Mouse (Mus musculus): ENCODE data around the gene Prkca. TPM values are rescaled to one million over a fixed set of nuclear protein-coding genes. Genes with fewer than 3 reads are reported as not detected.
A peak's percentile ranks its signal among the peaks of the same experiment; 100 is the strongest.

The Prkca gene
- polyA plus RNA-seq, 1 experiment from 2014 or later = 10.1 TPM

DNA sequence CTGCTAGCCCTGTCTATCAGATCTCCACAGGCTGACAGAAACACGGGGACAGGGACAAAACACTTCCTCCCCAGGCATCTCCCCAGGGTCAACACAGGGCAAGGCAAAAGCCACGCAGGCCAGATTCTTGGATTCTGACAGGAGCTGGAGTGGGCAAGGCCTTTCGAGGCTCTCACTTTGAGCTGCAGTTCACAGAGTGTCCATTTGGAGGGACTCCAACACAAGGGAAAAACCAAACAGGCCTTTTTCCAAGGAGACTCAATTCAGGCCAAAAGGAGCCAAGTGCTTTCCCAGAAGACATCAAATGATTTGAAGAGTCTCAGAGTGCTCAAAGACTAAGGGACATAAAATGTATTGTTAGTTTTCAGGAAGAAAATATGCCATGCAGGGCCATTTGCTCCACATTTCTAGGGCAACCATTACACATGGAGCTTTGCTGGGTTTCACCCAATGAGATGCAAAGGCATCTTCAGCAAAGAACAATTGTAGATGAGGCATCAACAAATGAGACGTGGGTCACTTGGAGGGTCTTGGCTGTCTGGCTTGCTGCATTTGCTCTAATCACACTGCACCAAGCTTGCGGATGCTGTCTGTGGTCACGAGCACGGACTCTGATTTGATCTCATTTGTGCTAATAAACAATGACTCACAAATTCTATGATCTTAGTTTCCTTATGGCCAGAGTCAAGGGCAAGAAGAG lies 317.9 kb downstream of the Prkca start:
- Histone ChIP-seq H3K4me3 (replicated peaks) (no peak overlapping the region), H3K9me3 (no peaks in the 10 kb centered on the region), H3K4me1 (0 out of 2 replicates have a peak, but pooled peaks cover 3% of the 10 kb centered on the region), H3K27ac (no peak overlapping the region), H3K9ac (no peak overlapping the region), H3K36me3 (no peaks in the 10 kb centered on the region), H3K27me3 (replicated peaks) (no peaks in the 10 kb centered on the region), H3K4me2 (no peak overlapping the region)
- 57% methylated on average over 7 of the region's 7 CpGs for WGBS
- no peak for ATAC-seq (ENCODE audit: insufficient read depth, low FRiP score, low read depth)

DNA sequence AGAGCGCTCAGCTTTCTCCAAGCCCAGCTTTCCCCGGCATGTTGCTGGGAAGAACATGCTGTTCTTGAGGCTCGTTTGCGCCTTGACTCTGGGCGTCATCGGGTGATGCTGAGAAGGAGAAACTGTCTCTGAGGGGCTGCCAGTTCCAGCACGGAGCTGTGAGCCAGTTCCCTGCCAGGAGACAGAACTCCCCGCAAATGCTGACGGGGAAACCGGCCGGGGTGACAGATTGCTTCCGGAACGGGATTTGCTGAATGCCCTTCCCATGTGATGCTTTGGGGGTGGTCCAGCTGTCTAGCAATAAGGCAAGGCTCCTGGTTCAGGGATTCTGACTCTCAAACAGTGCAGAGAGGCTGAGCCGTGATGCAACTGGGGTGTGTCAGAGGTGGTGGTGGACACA lies 320.5 kb downstream of the Prkca start:
- Histone ChIP-seq H3K4me3 (replicated peaks) (no peak overlapping the region), H3K36me3 (no peaks in the 10 kb centered on the region), H3K4me1 (0 out of 2 replicates have a peak, but pooled peaks cover 3% of the 10 kb centered on the region), H3K9ac (no peak overlapping the region), H3K9me3 (no peaks in the 10 kb centered on the region), H3K27me3 (replicated peaks) (no peaks in the 10 kb centered on the region), H3K4me2 (no peak overlapping the region), H3K27ac (no peak overlapping the region)
- 39% methylated on average over 14 of the region's 14 CpGs for WGBS
- no peak for ATAC-seq (ENCODE audit: insufficient read depth, low FRiP score, low read depth)

GRCm38 (mm10) chr11:108020889-108021288 lies 322.8 kb downstream of the Prkca start:
- no peak overlapping the region for H3K27ac ChIP-seq

DNA sequence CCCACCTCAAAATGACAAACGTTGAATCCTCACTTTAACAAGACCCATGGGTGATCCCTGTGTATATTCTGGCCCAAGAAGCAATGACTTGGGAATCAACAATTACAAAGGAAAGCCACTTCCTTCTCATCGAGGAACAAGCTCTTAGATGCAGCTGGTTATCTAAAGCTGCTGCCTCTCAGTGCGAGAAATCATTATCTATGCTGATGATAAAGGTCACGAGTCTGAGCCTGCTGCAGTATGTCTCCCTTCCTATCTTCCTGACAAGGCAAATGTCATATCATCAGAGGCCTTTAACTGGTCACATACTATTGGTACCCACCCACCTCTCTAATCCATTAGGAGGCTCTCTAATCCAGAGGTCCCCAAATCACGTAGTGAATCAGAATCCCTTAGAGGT lies 328.4 kb downstream of the Prkca start:
- H3K9ac ChIP-seq = no peak overlapping the region
- H3K4me2 ChIP-seq = no peak overlapping the region
- H3K36me3 ChIP-seq = no peaks in the 10 kb centered on the region
- no peaks in the 10 kb centered on the region for H3K9me3 ChIP-seq
- no peak overlapping the region for H3K4me3 ChIP-seq (replicated peaks)
- H3K27ac ChIP-seq = no peak overlapping the region
- WGBS = 59% methylated on average over 5 of the region's 5 CpGs
- no peak for ATAC-seq (ENCODE audit: insufficient read depth, low FRiP score, low read depth)
- no peaks in the 10 kb centered on the region for H3K27me3 ChIP-seq (replicated peaks)
- no peaks in the 10 kb centered on the region for H3K4me1 ChIP-seq

More at GRCm38 (mm10) chr11:108020889-108021288, 322.8 kb downstream of the Prkca start:
- 48% methylated on average over 3 of the region's 3 CpGs for WGBS
- no peaks in the 10 kb centered on the region for H3K9me3 ChIP-seq
- no peak overlapping the region for H3K4me3 ChIP-seq (replicated peaks)
- no peak for ATAC-seq (ENCODE audit: insufficient read depth, low FRiP score, low read depth)
- no peaks in the 10 kb centered on the region for H3K27me3 ChIP-seq (replicated peaks)
- H3K9ac ChIP-seq = no peak overlapping the region
- H3K4me2 ChIP-seq = no peak overlapping the region
- H3K4me1 ChIP-seq = 0 out of 2 replicates have a peak, but pooled peaks cover 3% of the 10 kb centered on the region
- H3K36me3 ChIP-seq = no peaks in the 10 kb centered on the region

- Histone ChIP-seq H3K27ac (no peak overlapping the region), H3K9me3 (no peaks in the 10 kb centered on the region), H3K4me1 (no peaks in the 10 kb centered on the region), H3K36me3 (no peaks in the 10 kb centered on the region), H3K4me3 (replicated peaks) (no peak overlapping the region), H3K4me2 (no peak overlapping the region), H3K27me3 (replicated peaks) (no peaks in the 10 kb centered on the region), H3K9ac (no peak overlapping the region)
- ATAC-seq (ENCODE audit: insufficient read depth, low FRiP score, low read depth) = no peak
- WGBS = 57% methylated on average over 5 of the region's 5 CpGs
Measured at GRCm38 (mm10) chr11:108013390-108013789, 330.3 kb downstream of the Prkca start.

DNA sequence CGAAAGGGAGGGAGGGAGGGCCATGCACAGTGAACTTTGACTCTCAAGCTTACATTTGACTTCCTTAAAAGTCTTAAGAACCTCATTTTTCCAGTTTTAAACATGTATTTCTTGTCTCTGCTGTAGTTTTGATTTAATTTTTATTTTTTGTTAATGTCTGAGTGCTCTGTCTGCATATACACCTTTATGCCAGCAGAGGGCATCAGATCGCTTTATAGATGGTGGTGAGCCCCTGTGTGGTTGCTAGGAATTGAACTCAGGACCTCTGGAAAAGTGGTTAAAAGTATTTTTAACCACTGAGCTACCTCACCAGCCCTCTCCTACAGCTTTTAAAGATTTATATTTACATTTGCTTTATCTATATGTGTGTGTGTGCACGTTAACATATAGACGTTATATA lies 333.3 kb downstream of the Prkca start:
- H3K36me3 ChIP-seq = no peaks in the 10 kb centered on the region
- no peaks in the 10 kb centered on the region for H3K27me3 ChIP-seq (replicated peaks)
- WGBS = 72% methylated on average over 4 of the region's 4 CpGs
- ATAC-seq (ENCODE audit: insufficient read depth, low FRiP score, low read depth) = no peak
- H3K9ac ChIP-seq = no peak overlapping the region
- no peaks in the 10 kb centered on the region for H3K4me1 ChIP-seq
- no peak overlapping the region for H3K4me3 ChIP-seq (replicated peaks)
- no peaks in the 10 kb centered on the region for H3K9me3 ChIP-seq
- H3K27ac ChIP-seq = no peak overlapping the region
- H3K4me2 ChIP-seq = no peak overlapping the region

DNA sequence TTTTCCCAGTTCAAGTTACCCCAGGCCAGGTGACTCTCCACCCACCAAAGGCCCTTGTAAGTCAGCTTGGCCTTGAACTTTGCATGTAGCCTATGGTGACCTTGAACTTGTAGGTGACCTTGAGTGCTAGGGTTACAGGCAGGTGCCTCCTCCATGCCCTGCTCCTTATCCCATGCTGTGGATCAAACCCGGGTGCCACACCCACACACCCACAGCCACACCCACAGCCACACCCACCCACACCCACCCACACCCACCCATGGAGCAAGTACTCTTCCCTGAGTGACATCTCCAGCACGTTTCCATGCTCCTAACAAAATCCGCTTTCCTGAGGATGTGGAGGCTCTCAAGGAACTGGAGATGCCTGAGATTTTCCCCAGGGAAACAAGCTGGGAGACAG lies 344.8 kb downstream of the Prkca start:
- no peaks in the 10 kb centered on the region for H3K27me3 ChIP-seq (replicated peaks)
- no peaks in the 10 kb centered on the region for H3K4me1 ChIP-seq
- no peak overlapping the region for H3K4me2 ChIP-seq
- no peak overlapping the region for H3K9ac ChIP-seq
- ATAC-seq (ENCODE audit: insufficient read depth, low FRiP score, low read depth) = no peak
- no peak overlapping the region for H3K4me3 ChIP-seq (replicated peaks)
- 59% methylated on average over 3 of the region's 3 CpGs for WGBS
- no peaks in the 10 kb centered on the region for H3K9me3 ChIP-seq
- no peaks in the 10 kb centered on the region for H3K36me3 ChIP-seq
- no peak overlapping the region for H3K27ac ChIP-seq

DNA sequence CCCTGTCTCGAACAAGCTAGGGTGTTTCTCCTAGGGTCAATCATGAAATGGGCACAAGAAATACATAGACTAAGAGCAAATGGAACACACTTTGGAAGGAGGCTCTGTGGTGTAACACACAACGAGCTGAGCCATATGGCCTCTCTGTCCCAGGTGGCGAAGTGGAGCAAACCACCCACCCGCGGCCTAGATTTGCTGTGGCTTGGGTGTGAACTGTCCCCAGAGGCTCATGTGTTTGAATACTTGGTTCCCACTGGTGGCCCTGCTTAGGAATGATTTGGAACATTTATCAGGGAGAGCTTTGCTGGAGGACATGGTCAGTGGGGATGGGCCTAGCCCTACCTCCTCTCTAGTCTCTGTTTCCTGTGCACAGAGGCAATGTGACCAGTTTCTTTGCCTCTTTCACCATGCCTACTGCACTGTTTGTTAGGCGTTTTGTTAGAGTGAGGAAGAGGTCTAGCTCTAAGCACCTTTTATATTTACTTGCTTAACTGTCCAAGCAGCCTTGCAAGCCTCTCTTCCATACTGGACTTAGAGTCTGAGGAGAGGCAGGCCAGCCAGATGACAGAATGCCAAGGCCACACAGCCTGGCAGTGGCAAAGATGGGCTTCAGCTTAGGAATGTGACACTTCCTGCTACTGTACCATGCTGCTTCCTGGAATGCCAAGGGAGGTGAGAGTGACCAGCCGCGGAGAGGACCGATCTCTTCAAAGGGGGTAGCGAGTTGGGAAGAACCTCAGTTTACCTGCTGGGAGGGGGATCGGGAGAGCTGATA lies 346.6 kb downstream of the Prkca start:
- Histone ChIP-seq H3K9me3 (no peaks in the 10 kb centered on the region), H3K4me1 (no peaks in the 10 kb centered on the region), H3K9ac (no peak overlapping the region), H3K4me2 (no peak overlapping the region), H3K4me3 (replicated peaks) (no peak overlapping the region), H3K36me3 (no peaks in the 10 kb centered on the region), H3K27ac (no peak overlapping the region), H3K27me3 (replicated peaks) (no peaks in the 10 kb centered on the region)
- WGBS = 73% methylated on average over 11 of the region's 11 CpGs
- no peak for ATAC-seq (ENCODE audit: insufficient read depth, low FRiP score, low read depth)

- no peak overlapping the region for H3K9ac ChIP-seq
- H3K27ac ChIP-seq = no peak overlapping the region
- H3K4me3 ChIP-seq (replicated peaks) = no peak overlapping the region
- H3K4me1 ChIP-seq = no peaks in the 10 kb centered on the region
- no peaks in the 10 kb centered on the region for H3K27me3 ChIP-seq (replicated peaks)
- ATAC-seq (ENCODE audit: insufficient read depth, low FRiP score, low read depth) = no peak
- H3K36me3 ChIP-seq = no peaks in the 10 kb centered on the region
- no peaks in the 10 kb centered on the region for H3K9me3 ChIP-seq
- WGBS = 53% methylated on average over 6 of the region's 6 CpGs
- no peak overlapping the region for H3K4me2 ChIP-seq
Measured at GRCm38 (mm10) chr11:107994487-107994886, 349.2 kb downstream of the Prkca start.

- Histone ChIP-seq H3K4me1 (no peaks in the 10 kb centered on the region), H3K9ac (no peak overlapping the region), H3K27ac (no peak overlapping the region), H3K4me3 (replicated peaks) (no peak overlapping the region), H3K36me3 (no peaks in the 10 kb centered on the region), H3K9me3 (no peaks in the 10 kb centered on the region), H3K27me3 (replicated peaks) (no peaks in the 10 kb centered on the region), H3K4me2 (no peak overlapping the region)
- WGBS = 85% methylated on average over 3 of the region's 3 CpGs
- ATAC-seq (ENCODE audit: insufficient read depth, low FRiP score, low read depth) = no peak
Measured at GRCm38 (mm10) chr11:107993792-107994191, 349.9 kb downstream of the Prkca start.

DNA sequence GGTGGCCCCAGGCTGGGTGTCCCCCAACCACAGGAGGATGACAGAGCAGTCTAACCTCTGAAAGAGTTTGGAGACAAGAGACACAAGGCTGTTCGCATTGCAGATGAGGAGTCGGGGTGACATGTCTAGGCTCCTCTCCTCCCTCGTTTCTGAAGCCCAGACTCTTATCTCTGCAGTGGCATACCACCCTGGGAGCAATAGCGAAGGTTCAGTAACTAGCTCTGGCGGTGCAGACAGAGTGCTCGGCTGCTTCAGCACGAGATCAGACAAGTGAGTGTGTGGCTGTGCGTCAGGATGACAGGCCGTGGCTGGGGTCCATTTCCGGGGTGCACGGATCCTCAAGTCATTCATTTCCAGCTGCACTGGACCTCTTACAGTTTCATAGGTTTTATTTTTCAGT lies 351.2 kb downstream of the Prkca start:
- H3K27ac ChIP-seq = no peak overlapping the region
- H3K9ac ChIP-seq = no peak overlapping the region
- ATAC-seq (ENCODE audit: insufficient read depth, low FRiP score, low read depth) = 0 out of 2 replicates have a peak, but pooled peaks have one; percentile 18

GRCm38 (mm10) chr11:107991990-107992389 lies 351.7 kb downstream of the Prkca start:
- H3K4me2 ChIP-seq = no peak overlapping the region
- peak; percentile 56; the same call in 1 of the 2 replicates for ATAC-seq (ENCODE audit: insufficient read depth, low FRiP score, low read depth)
- H3K4me3 ChIP-seq (replicated peaks) = no peak overlapping the region
- H3K27ac ChIP-seq = no peak overlapping the region
- 54% methylated on average over 7 of the region's 7 CpGs for WGBS
- no peaks in the 10 kb centered on the region for H3K36me3 ChIP-seq
- no peaks in the 10 kb centered on the region for H3K27me3 ChIP-seq (replicated peaks)
- no peaks in the 10 kb centered on the region for H3K9me3 ChIP-seq
- H3K4me1 ChIP-seq = no peaks in the 10 kb centered on the region
- H3K9ac ChIP-seq = no peak overlapping the region

More for the DNA sequence above, 351.2 kb downstream of the Prkca start:
- Histone ChIP-seq H3K4me2 (no peak overlapping the region), H3K4me1 (no peaks in the 10 kb centered on the region), H3K9me3 (no peaks in the 10 kb centered on the region), H3K4me3 (replicated peaks) (no peak overlapping the region), H3K36me3 (no peaks in the 10 kb centered on the region), H3K27me3 (replicated peaks) (no peaks in the 10 kb centered on the region)
- WGBS = 43% methylated on average over 11 of the region's 11 CpGs

Measured in stomach, embryonic 15.5 days (tissue).